Mouse (Mus musculus) ES-Bruce4 (cell line): Measurements from ENCODE around the gene Pfdn4.

Experiments used
- CTCF ChIP-seq: IDR thresholded peaks from one replicate; pipeline ENCODE4 v1.8.1; 2011; ENCODE audit warnings: low read depth, low read length
- POLR2A ChIP-seq: IDR thresholded peaks from one replicate; pipeline ENCODE4 v1.8.1; 2011; ENCODE audit warnings: low read length; ENCODE audit not compliant: insufficient read depth

DNA sequence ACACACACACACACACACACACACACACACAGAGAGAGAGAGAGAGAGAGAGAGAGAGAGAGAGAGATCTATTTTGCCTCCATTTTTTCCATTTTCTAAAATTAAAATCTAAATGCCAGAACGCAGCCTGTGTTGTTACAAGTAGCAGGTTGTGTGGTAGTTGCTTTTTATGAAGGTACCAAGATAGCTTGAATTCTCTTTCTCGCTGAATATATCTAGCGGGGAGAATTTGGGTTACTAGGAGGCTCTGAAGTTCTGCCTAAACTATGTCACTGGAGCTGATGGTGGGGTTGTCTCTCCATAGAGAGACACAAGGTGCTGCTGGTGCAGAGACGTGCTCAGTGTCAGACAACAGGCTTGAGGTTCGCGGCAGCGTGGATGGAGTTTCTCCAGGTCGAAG is 68.8 kb downstream of the Pfdn4 start:
- no peak for TF ChIP-seq CTCF
- TF ChIP-seq POLR2A: no peak
